Mouse (Mus musculus) cerebral cortex, adult 2 months (tissue): ENCODE data around the gene Fam189a1.

ENCODE experiments used
- WGBS: fragments of 180-500 bp; shearing (Covaris S2); methylation state at CpG from one replicate; pipeline ENCODE4 v1.1.7; 2018; 5-methylcytosine and 5-hydroxymethylcytosine counted together

Gene Fam189a1

DNA sequence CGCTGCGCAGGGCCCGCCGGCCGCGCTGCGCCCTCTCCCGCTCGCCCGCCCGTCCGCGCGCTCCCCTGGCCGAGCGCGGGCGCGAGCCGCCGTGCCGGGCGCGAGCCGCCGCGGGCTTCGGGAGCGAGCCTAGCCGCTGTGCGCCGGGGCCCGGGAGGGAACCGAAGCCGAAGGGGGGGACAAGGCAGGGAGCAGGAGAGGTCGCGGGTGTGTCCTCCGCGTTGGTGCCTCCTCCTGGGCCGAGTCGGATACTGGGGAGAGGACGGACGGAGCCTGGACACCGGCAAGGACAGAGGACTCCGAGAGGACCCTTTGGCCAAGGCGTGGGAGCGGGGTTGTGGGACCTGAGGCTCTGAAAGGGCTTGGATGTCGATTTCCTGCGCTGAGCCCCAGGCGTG lies at the start of gene Fam189a1:
TSS of gene Fam189a1 (minus strand) at position 57 of the 398 bp plus-strand sequence.
- 2% methylated on average over 50 of the region's 50 CpGs for WGBS

DNA sequence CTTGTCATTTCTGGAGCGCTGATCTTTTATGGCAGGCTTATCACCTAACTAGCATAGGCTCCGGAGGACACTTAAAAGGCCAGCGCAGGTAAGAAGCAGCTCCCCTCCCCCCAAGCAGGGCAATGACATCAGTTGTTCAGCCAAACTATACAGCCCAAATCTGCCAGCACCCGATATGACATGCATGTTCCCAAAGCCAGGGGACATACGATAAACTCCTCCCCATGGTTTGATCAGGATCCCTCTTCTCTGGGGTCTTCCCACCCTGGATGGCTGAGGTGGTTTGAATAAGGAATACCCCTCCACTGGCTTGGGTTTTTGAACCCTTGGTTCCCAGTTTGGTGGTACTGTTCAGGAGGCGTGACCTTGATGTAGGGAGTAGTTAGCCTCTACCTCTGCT lies 49.7 kb upstream of the Fam189a1 start:
- 95% methylated on average over 6 of the region's 6 CpGs for WGBS

- WGBS = 84% methylated on average over 10 of the region's 10 CpGs
These were observed 46.3 kb upstream of the Fam189a1 start for GRCm38 (mm10) chr7:65202719-65203118.

DNA sequence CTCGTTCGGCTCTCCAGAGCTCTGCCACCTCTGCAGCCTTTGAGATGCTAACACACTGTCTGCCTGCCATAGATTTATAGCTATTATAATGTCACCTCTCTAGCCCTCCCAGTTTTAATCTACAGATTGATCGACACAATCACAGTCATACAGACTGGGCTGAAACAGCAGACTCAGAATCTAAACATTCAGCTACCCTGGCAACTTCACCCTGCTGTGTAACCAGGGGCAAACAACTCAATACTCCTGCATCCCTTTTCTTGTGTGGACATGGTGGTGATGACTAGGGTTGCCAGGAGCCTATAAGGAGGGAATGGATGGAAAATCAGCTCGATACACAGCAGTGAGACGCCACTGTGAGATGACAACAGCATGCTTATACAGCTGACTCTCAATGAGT lies 24.3 kb upstream of the Fam189a1 start:
- 39% methylated on average over 5 of the region's 5 CpGs for WGBS

DNA sequence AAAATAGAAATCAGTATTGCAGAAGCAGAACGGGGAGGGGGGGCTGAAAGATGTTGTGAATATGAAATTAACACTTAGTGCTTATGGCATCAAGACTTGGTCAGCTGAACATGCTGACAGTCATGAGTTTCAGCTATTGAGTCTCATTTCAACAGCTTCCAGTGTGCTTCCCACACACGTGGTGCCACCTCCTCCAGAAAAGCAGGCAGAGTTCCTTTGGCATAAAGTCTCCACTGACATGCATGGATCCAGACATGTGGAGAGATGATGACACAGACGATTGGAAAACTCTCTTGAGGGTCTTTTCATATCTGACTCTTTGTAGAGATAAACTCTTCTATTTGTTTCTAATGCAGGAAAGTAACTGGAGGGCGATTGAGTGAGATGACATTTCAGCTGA lies 14.4 kb upstream of the Fam189a1 start:
- 62% methylated on average over 4 of the region's 4 CpGs for whole genome bisulfite sequencing

GRCm38 (mm10) chr7:65157031-65158025 lies 958 bp upstream of the Fam189a1 start:
- WGBS = 20% methylated on average over 16 of the region's 16 CpGs

DNA sequence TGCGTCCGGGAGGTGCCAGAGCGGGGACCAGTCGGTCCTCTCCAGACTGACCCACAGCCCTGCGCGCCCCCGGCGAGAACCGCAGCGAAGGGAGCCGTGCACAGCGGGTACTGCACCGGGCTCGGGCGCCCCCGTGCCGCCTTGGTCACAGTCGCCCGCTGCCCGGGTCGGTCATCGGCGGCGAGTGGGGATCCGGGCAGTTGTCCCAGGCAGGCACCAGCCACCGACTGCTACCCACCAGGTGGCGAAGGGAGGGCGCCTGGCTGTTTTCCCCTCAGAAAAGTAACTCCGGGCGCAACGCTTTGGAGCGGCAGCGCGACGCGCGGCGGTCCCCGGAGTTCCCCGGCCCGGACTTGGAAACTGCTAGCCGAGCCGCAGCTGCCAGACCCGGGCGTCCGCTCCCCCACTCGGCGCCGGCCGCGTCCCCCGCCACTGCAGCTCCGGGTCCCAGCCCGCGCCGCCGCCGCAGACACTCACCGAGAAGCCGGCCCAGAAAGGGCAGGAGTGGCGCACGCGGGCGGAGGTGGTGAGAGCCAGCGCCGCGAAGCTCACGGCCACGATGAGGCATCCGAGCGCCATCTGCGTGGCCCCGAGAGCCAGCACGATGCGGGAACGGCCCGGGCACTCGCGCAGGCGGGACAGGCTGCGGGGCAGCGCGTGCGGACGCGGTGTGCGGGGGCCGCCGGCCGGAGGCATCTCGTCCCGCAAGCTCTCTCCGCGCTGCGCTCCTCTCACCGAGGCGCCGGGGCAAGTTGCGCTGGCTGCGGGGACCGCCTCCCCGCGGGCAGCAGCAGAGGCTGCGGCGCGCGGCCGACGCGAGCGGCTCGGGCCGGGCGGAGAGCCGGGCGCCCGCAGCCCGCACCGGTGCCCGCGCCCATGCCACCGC lies 499 bp downstream of the Fam189a1 start:
- WGBS = under 1% methylated on average over 122 of the region's 122 CpGs

GRCm38 (mm10) chr7:65154576-65154975 lies 1.8 kb downstream of the Fam189a1 start:
- WGBS = 8% methylated on average over 7 of the region's 7 CpGs

DNA sequence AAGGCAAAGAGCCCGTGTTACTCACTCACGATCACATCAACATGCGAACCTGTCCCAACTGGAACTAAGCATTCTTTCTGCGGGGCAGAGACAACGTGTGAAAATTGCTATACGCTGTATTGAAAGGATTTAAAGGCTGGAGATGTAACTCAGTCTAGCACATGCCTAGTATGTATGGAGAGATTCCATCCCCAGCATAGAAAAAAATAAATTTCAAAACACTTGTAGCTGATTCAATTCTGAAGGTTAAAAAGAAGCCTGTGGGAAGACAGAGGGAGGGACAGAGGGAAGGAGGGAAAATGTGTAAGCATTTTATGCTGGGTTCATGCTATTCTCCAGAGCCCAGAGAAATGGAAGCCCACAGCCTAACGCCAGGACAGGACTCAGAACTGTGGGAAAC lies 2.5 kb downstream of the Fam189a1 start:
- WGBS = 55% methylated on average over 7 of the region's 7 CpGs

DNA sequence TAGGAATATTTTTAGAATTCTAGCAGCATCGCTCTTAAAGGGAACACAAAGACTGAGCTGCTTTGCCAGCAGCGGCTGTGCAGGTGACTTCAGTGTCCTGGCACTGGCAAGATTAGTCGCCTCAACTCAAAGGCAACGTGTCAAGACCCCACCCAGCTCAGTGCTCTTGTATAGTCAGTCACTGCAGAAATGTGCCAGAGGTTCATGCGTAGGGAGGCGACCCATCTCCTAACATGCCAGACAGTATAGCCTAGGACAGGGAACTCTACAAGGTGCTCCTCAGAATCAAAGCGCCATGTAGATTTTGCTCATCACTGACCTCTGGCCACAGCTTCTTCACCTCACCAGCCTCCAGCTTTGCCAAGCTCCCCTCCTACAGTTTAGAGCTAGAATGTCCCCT lies 4.8 kb downstream of the Fam189a1 start:
- 69% methylated on average over 7 of the region's 7 CpGs for WGBS

GRCm38 (mm10) chr7:65149040-65149439 lies 7.3 kb downstream of the Fam189a1 start:
- WGBS = 76% methylated on average over 9 of the region's 9 CpGs

- 57% methylated on average over 6 of the region's 6 CpGs for WGBS
These were observed 11.5 kb downstream of the Fam189a1 start for GRCm38 (mm10) chr7:65144881-65145280.

DNA sequence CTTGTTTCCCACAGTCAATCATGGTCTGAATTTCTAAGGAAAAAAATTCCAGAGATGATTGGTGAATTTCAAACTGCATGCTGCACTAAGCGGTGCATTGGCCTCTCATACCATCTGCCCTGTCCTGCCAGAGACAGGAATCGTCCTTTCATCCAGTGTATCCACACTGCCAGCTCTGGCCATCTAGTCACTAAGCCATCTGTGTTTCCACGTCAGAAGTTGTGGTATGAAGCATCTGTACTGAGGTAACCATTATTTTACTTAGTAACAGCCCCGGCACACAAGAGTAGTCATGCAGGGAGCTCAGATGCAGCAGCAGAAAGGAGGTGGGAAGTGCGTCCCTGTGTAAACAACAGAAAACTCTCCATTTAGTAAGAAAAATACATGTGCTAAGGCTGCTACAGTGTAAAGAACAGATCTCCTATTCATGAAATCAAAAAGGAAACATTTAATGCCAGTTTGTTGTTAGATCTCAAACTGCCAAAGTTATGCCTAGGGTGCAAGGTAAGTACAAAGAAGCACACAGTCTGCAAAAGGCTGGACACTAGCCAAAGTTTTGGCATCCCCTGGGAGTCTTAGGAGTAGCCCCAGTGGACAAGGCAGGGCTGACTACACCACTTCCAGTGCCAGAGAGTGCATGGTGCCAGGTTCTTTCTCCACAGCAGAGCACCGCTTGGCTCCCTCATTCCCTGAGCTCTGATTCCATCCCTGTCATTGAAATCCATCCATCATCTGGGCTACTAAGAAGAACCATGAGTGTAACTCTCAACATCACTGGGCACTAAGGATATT lies 14.3 kb downstream of the Fam189a1 start:
- 35% methylated on average over 6 of the region's 6 CpGs for WGBS

GRCm38 (mm10) chr7:65140832-65141231 lies 15.5 kb downstream of the Fam189a1 start:
- WGBS = 64% methylated on average over 5 of the region's 5 CpGs

GRCm38 (mm10) chr7:65140099-65140498 lies 16.3 kb downstream of the Fam189a1 start:
- 85% methylated on average over 5 of the region's 5 CpGs for WGBS

- 58% methylated on average over 3 of the region's 3 CpGs for WGBS
These were observed 32.6 kb downstream of the Fam189a1 start for GRCm38 (mm10) chr7:65123766-65124165.

- WGBS = 55% methylated on average over 7 of the region's 7 CpGs
These were observed 39.5 kb downstream of the Fam189a1 start for GRCm38 (mm10) chr7:65116903-65117302.

DNA sequence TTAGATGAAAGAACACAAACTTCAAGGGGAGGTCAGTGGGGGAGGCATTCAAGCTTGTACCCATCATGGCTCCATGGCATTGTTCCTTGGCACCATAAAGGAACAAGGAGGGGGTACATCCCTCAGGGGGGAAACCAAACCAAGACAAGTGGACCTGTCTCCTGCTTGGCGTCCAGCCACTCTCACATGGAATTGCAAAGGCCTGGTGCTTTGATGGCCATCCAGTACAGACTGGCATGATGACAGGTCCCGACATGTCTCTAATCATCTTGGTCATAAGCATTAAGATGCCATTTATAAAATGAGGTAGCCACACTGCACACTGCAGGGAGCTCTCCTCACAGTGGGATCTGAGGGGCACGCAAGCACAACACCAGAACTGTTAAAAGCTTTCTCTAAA lies 41.0 kb downstream of the Fam189a1 start:
- WGBS = 86% methylated on average over 3 of the region's 3 CpGs

- 53% methylated on average over 9 of the region's 9 CpGs for WGBS
These were observed 44.7 kb downstream of the Fam189a1 start for GRCm38 (mm10) chr7:65111664-65112063.

GRCm38 (mm10) chr7:65105566-65105965 lies 50.8 kb downstream of the Fam189a1 start:
- whole genome bisulfite sequencing = 61% methylated on average over 3 of the region's 3 CpGs

DNA sequence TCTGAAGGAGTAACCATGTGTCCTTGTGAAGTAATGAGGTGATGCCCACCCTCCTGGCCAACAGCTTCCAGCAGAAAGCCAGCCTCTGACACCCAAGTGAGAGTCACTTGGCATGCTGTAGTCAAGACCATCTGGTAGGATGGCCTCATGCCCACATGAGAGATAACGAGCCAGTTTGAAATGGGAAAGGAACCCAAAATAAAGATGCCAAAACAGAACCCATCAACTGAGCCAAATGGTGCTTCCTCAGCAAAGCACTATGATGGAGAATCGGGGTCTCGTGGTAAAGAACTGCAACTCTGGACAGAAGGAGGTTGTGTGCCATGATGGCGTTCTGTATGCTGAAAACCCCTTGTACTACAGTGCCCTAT lies 51.3 kb downstream of the Fam189a1 start:
- WGBS = 39% methylated on average over 4 of the region's 4 CpGs
